Mouse (Mus musculus) olfactory bulb, adult 2 months (tissue): ENCODE measurements around the gene Cfap100. TPM values are rescaled to one million over a fixed set of nuclear protein-coding genes. Genes with fewer than 3 reads are reported as not detected.

Experiments used
- H3K27ac ChIP-seq: fragments of 200-500 bp; 2 replicates; pipeline ENCODE4 v1.5.1; 2012; ENCODE audit warnings: low read depth, low read length; ENCODE audit not compliant: insufficient read depth
- H3K4me1 ChIP-seq: fragments of 200-500 bp; 2 replicates; pipeline ENCODE4 v1.6.1; 2012; ENCODE audit warnings: low read length; ENCODE audit not compliant: control insufficient read depth, insufficient read depth
- H3K4me3 ChIP-seq: fragments of 200-500 bp; 2 replicates; pipeline ENCODE4 v1.5.1; 2012; ENCODE audit warnings: mild to moderate bottlenecking, low read depth, low read length, moderate library complexity; ENCODE audit not compliant: insufficient read depth
- CTCF ChIP-seq: fragments of 200-500 bp; IDR thresholded peaks from 2 replicates; pipeline ENCODE4 v1.5.1; 2012; ENCODE audit warnings: low read depth, mild to moderate bottlenecking, low read length, moderate library complexity; ENCODE audit not compliant: insufficient read depth
- POLR2A ChIP-seq: fragments of 200-500 bp; IDR thresholded peaks from 2 replicates; pipeline ENCODE4 v1.6.1; 2012; ENCODE audit warnings: mild to moderate bottlenecking, low read depth, low read length, moderate library complexity; ENCODE audit not compliant: insufficient read depth
- WGBS: fragments of 180-500 bp; shearing (Covaris S2); methylation state at CpG from one replicate; pipeline ENCODE4 v1.1.7; 2018; 5-methylcytosine and 5-hydroxymethylcytosine counted together
- polyA plus RNA-seq: library from polyadenylated mRNA; stranded (reverse); fragments of >200 nt; gene quantifications from 2 replicates; pipeline ENCODE4 v1.2.4, GENCODE M21; 2012; ENCODE audit warnings: low replicate concordance; ENCODE audit not compliant: missing spikeins, insufficient read depth, insufficient read length

Cfap100 gene
- polyA plus RNA-seq, 1 experiment, result not detected

DNA sequence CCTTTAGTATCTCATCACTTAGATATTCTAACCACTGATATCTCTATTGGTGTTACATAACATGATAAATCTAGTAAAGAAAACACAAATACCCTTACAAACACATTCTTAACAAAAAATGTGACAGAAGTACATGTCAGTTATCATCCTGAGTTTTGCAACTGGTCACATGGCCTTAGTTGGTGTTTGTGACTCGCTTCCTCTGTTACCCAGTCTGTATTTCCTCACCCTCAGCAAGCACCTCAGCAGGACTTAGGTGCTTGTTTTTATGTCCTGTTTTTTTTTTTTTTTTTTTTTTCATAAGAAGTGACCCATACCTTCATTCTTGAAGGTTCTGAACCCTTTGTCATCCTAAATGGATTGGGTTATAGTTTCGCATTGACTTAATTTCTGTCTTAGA lies 50.9 kb downstream of the Cfap100 start:
- Histone ChIP-seq H3K27ac (no peak overlapping the region), H3K4me1 (no peaks in the 10 kb centered on the region), H3K4me3 (no peak overlapping the region)
- WGBS, result 99% methylated on average over 2 of the region's 2 CpGs
- TF ChIP-seq POLR2A (no peak), CTCF (no peak)

DNA sequence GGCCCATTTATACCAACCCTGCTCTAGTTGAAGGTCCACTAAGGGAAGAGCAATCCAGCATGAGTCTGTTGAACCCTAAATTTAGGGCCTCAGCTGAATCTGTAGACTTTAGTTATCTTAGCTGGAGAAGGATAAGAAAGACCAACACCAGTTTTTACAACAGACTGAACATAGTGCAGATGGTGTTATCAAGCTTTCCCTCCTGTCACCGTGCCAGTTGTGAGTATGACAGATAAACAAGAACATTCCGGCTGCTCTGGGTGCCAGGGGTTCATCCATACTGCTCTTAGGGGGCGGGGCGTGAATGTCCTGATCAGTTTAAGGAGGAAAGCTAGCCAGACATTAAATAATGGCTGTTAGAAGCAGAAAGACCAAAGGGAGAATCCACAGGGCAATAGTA lies 54.0 kb downstream of the Cfap100 start:
- 87% methylated on average over 4 of the region's 4 CpGs for WGBS

DNA sequence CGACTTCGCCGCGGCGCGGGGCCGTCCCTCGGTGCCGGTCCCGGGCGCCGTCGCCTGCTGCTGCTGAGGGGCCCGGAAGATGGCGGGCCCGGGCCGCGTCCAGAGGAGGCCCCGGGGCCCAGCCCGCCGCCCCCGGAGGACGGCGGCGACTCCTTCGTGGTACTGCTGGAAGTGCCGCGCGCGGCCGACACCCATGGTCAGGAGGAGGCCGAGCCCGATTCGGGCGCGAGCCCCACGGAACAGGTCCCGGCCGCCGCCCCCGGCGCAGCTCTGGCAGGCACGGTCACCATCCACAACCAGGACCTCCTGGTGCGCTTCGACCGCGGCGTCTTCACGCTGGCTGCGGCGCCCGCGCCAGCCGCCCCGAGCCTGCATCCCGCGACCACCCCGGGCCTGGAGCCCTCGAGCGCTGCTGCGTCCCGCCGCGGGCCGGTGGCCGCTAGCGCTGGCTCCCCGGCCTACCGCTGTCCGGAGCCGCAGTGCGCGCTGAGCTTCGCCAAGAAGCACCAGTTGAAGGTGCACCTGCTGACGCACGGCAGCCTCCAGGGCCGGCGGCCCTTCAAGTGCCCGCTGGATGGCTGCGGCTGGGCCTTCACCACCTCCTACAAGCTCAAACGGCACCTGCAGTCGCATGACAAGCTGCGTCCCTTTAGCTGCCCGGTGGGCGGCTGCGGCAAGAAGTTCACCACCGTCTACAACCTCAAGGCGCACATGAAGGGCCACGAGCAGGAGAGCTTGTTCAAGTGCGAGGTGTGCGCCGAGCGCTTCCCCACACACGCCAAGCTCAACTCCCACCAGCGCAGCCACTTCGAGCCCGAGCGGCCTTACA lies 58.7 kb downstream of the Cfap100 start:
- H3K4me1 ChIP-seq, result peaks cover 8% of the 10 kb centered on the region
- under 1% methylated on average over 98 of the region's 98 CpGs for WGBS
- TF ChIP-seq POLR2A (no peak), CTCF (no peak)
- peak overlapping the region; percentile 35 for H3K27ac ChIP-seq
- H3K4me3 ChIP-seq, result peak overlapping the region; percentile 74

More for the DNA sequence above, 54.0 kb downstream of the Cfap100 start:
- Histone ChIP-seq H3K4me3 (no peak overlapping the region), H3K27ac (no peak overlapping the region), H3K4me1 (peaks cover 6% of the 10 kb centered on the region)
- TF ChIP-seq POLR2A (no peak), CTCF (no peak)

DNA sequence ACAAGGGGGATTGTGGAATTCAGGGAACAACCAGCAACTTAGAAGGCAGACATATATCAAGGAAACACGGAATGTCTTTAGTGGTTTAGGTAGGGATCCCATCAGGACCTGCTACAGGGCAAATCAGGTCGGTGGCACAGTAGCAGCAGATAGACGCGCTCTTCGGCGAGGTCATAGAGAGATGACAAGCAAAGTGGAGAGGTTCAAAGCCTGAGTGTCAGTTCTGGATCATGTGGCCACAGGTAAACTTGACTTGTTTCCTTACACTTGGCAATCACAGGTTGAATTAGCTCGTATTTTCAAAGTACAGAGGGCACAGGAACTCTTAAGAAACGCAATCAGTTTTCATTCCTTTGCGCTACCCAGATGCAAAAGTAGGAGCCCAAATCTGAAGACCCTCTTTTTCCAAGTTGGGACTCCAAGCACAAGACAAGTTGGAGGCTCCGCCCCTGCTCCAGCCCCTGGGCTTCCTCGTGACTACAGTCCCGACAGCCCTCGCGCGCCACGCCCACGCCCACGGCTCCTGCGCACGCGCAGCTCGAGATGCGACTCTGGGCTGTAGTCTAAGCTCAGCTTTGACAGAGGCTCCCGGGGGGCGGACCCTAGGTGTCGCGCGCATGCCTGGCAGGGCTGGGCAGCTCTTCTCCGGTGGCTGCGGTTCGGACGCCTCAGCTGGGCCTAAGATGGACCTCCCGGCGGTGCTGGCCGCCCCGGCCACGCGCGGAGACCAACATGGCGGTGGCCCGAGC lies 59.4 kb downstream of the Cfap100 start, which contains the start of gene Zxdc:
Gene Zxdc, plus strand, starts transcription at position 517 of the 749 bp plus-strand sequence.
- TF ChIP-seq CTCF (no peak), POLR2A (peak; percentile 84)
- peaks cover 8% of the 10 kb centered on the region for H3K4me1 ChIP-seq
- H3K27ac ChIP-seq, result peak within 1 kb of the TSS; percentile 35
- H3K4me3 ChIP-seq, result peak within 1 kb of the TSS; percentile 74
- WGBS, result 5% methylated on average over 41 of the region's 41 CpGs

DNA sequence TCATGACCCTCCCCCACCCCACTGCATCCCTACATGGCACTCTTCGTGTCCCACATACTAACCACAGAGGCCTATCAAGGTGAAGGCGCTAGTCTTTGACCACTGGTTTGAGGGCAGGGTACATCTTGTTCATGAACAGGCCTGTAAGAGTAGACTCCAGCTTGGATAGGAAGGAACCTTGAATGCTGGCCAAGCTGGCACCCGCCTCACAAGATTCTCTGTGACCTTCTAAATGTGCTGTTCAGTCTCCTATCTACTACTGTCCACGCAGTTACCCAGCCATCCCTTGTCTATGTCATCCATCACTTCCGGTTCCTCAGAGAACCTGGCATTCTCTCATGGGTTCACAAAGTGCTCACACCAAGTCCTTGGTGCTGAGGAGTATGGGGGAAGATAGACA lies 65.3 kb downstream of the Cfap100 start:
- WGBS, result 92% methylated on average over 5 of the region's 5 CpGs
- Histone ChIP-seq H3K4me3 (no peak overlapping the region), H3K4me1 (peaks cover 11% of the 10 kb centered on the region), H3K27ac (no peak overlapping the region)
- TF ChIP-seq CTCF (no peak), POLR2A (no peak)

DNA sequence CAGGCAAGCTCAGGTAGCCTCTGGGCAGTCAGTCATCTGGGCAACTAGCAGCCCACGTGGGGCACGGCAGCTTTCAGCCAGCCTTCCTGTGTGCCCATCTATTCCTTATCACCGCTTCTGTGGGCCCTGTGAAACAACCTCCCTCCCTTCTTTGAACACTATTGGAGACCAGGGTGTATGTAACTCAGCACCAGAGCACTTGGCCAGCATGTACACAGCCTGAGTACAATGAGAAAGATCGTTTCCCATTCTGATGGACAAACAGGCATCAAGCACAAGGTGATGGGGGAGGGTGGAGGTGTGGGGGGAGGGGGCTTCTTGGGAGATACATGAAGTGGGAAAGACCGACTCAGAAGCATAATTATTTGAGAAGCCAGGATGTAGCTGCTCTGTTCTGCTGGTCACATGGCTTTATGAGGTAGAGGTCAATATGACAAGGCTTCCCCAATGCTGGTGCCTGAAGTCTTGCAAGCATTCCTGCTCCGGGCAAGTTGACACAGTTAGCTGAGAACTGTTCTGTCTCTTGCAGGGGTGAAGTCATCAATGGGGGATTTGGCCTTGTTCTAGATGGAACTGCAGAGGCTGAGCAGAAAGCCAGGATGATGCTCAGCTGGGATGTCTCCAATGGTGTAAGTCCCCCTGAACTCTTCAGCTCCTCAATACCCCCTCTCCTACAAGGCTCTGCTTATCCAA lies 67.5 kb downstream of the Cfap100 start:
- H3K27ac ChIP-seq, result no peak overlapping the region
- 89% methylated on average over 6 of the region's 6 CpGs for WGBS

DNA sequence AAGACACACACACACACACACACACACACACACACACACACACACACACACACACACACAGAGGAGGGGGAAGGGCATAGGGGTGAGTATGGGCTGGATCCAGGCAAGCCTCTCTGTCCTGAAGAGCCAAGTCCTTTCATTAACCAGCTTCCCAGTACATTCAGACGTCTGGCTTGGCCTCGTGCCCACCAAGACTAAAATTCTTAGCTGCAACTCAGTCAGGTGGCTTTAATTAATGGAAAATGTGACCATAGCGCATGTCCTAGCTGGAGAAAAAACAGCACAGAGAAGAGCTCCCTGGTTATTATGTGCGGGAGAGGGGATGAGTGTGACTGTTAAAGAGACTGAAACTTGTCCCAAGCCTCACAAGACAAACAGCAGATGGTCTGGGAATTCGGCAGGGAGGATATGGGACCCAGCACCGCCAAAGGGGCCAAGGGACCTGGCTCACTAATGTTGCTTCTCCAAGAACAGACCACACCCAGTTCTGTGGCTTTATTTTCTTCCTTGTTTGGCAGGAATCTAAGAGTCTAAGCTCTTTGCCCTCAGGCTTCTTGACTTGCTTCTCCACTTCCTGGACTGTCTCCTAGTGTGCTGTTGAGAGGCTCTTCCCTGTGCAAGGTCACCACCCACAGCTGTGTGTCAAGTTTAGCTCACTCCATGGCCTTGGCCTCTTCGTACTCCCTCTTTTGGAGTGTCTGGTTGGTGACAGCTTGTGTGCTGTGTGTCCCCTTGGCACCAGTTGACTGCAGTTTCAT lies 68.4 kb downstream of the Cfap100 start:
- Histone ChIP-seq H3K4me1 (peaks cover 11% of the 10 kb centered on the region), H3K27ac (no peak overlapping the region), H3K4me3 (no peak overlapping the region)
- TF ChIP-seq POLR2A (no peak), CTCF (no peak)
- 27% methylated on average over 7 of the region's 7 CpGs for WGBS

More for the DNA sequence above, 67.5 kb downstream of the Cfap100 start:
- Histone ChIP-seq H3K4me3 (no peak overlapping the region), H3K4me1 (peaks cover 11% of the 10 kb centered on the region)
- no peak for TF ChIP-seq POLR2A
- no peak for TF ChIP-seq CTCF

DNA sequence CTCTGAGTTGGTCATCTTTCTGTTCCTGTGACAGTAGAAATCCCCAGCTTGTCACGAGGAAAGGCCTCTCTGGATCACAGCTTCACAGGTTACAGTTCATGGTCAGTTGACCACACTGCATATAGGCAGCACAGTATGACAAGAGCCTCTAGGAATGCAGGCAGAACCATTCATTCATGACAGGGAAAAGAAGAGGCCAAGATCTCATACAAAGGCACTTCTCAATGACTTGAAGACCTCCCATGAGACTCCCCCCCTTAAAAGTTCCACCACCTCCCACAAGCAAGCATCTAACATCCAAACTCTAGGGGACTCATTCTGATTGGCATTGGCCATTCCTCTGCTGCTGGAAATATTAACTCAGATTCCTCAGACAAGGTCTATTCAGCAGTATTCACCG lies 69.2 kb downstream of the Cfap100 start:
- H3K4me1 ChIP-seq, result peaks cover 11% of the 10 kb centered on the region
- WGBS, result 54% methylated on average over 2 of the region's 2 CpGs
- no peak overlapping the region for H3K4me3 ChIP-seq
- no peak overlapping the region for H3K27ac ChIP-seq
- no peak for TF ChIP-seq POLR2A
